Mouse (Mus musculus): ENCODE data around the gene Cib1. TPM values are rescaled to one million over a fixed set of nuclear protein-coding genes. Genes with fewer than 3 reads are reported as not detected.

Cib1 gene
- polyA plus RNA-seq, 1 experiment from 2014 or later, result 48.7 TPM

- Histone ChIP-seq H3K4me3 (peak within 1 kb of the TSS; percentile 83), H3K4me2 (peak within 1 kb of the TSS; percentile 81), H3K9ac (peak within 1 kb of the TSS; percentile 81), H3K27me3 (peaks cover 14% of the 10 kb centered on the region; the same call in 1 of the 2 replicates), H3K36me3 (peaks cover 20% of the 10 kb centered on the region), H3K4me1 (replicated peaks) (peaks cover 13% of the 10 kb centered on the region), H3K9me3 (replicated peaks) (no peaks in the 10 kb centered on the region), H3K27ac (peak within 1 kb of the TSS; percentile 79)
- ATAC-seq (replicated peaks; ENCODE audit: insufficient number of reproducible peaks, insufficient read depth, low FRiP score, low read depth), result peak; percentile 81
- WGBS, result 24% methylated on average over 40 of the region's 40 CpGs
Observed at GRCm38 (mm10) chr7:80260625-80261371, 28.2 kb upstream of the Cib1 start, which contains the start of gene Ngrn. Gene Ngrn, plus strand, starts transcription at chr7:80261215.

GRCm38 (mm10) chr7:80257706-80258105 lies 25.1 kb upstream of the Cib1 start:
- Histone ChIP-seq H3K9ac (no peak overlapping the region), H3K36me3 (no peaks in the 10 kb centered on the region), H3K27ac (no peak overlapping the region), H3K9me3 (replicated peaks) (no peaks in the 10 kb centered on the region), H3K4me1 (replicated peaks) (peaks cover 13% of the 10 kb centered on the region), H3K4me2 (no peak overlapping the region), H3K27me3 (peaks cover 17% of the 10 kb centered on the region; the same call in 1 of the 2 replicates), H3K4me3 (no peak overlapping the region)
- ATAC-seq (replicated peaks; ENCODE audit: insufficient number of reproducible peaks, insufficient read depth, low FRiP score, low read depth), result no peak
- WGBS, result 64% methylated on average over 2 of the region's 2 CpGs

GRCm38 (mm10) chr7:80255981-80256380 lies 23.4 kb upstream of the Cib1 start:
- Histone ChIP-seq H3K27me3 (peaks cover 17% of the 10 kb centered on the region; the same call in 1 of the 2 replicates), H3K36me3 (no peaks in the 10 kb centered on the region), H3K9ac (no peak overlapping the region), H3K4me1 (replicated peaks) (peaks cover 5% of the 10 kb centered on the region; the same call in 1 of the 2 replicates), H3K4me2 (no peak overlapping the region), H3K9me3 (replicated peaks) (no peaks in the 10 kb centered on the region), H3K27ac (no peak overlapping the region), H3K4me3 (no peak overlapping the region)
- no peak for ATAC-seq (replicated peaks; ENCODE audit: insufficient number of reproducible peaks, insufficient read depth, low FRiP score, low read depth)
- WGBS, result 67% methylated on average over 2 of the region's 2 CpGs

GRCm38 (mm10) chr7:80252886-80253285 lies 20.3 kb upstream of the Cib1 start:
- Histone ChIP-seq H3K9me3 (replicated peaks) (no peaks in the 10 kb centered on the region), H3K27ac (no peak overlapping the region), H3K36me3 (no peaks in the 10 kb centered on the region), H3K4me2 (no peak overlapping the region), H3K4me1 (replicated peaks) (no peaks in the 10 kb centered on the region), H3K27me3 (peaks cover 8% of the 10 kb centered on the region; the same call in 1 of the 2 replicates), H3K9ac (no peak overlapping the region), H3K4me3 (no peak overlapping the region)
- WGBS, result 66% methylated on average over 11 of the region's 11 CpGs
- no peak for ATAC-seq (replicated peaks; ENCODE audit: insufficient number of reproducible peaks, insufficient read depth, low FRiP score, low read depth)

- H3K9me3 ChIP-seq (replicated peaks), result no peaks in the 10 kb centered on the region
- WGBS, result 78% methylated on average over 7 of the region's 7 CpGs
- H3K4me3 ChIP-seq, result no peak overlapping the region
- no peaks in the 10 kb centered on the region for H3K36me3 ChIP-seq
- H3K27ac ChIP-seq, result no peak overlapping the region
- no peak overlapping the region for H3K4me2 ChIP-seq
- no peaks in the 10 kb centered on the region for H3K4me1 ChIP-seq (replicated peaks)
- H3K27me3 ChIP-seq, result peaks cover 8% of the 10 kb centered on the region; the same call in 1 of the 2 replicates
- no peak overlapping the region for H3K9ac ChIP-seq
- no peak for ATAC-seq (replicated peaks; ENCODE audit: insufficient number of reproducible peaks, insufficient read depth, low FRiP score, low read depth)
Observed at GRCm38 (mm10) chr7:80252437-80252836, 19.8 kb upstream of the Cib1 start.

- Histone ChIP-seq H3K9me3 (replicated peaks) (no peaks in the 10 kb centered on the region), H3K4me3 (peak overlapping the region; percentile 68), H3K36me3 (no peaks in the 10 kb centered on the region), H3K4me2 (peak overlapping the region; percentile 80), H3K27ac (peak overlapping the region; percentile 87), H3K4me1 (replicated peaks) (peaks cover 8% of the 10 kb centered on the region), H3K27me3 (no peaks in the 10 kb centered on the region), H3K9ac (peak overlapping the region; percentile 70; the same call in 1 of the 2 replicates)
- WGBS, result 24% methylated on average over 7 of the region's 7 CpGs
- ATAC-seq (replicated peaks; ENCODE audit: insufficient number of reproducible peaks, insufficient read depth, low FRiP score, low read depth), result no peak
Observed at GRCm38 (mm10) chr7:80246859-80247258, 14.2 kb upstream of the Cib1 start.

- Histone ChIP-seq H3K4me1 (replicated peaks) (peaks cover 8% of the 10 kb centered on the region), H3K27me3 (no peaks in the 10 kb centered on the region), H3K9ac (peak within 1 kb of the TSS; percentile 70), H3K4me2 (peak within 1 kb of the TSS; percentile 80), H3K4me3 (peak within 1 kb of the TSS; percentile 68), H3K27ac (peak within 1 kb of the TSS; percentile 87), H3K9me3 (replicated peaks) (no peaks in the 10 kb centered on the region), H3K36me3 (no peaks in the 10 kb centered on the region; the same call in 1 of the 2 replicates)
- under 1% methylated on average over 48 of the region's 48 CpGs for WGBS
- peak; percentile 98 for ATAC-seq (replicated peaks; ENCODE audit: insufficient number of reproducible peaks, insufficient read depth, low FRiP score, low read depth)
Observed at GRCm38 (mm10) chr7:80246148-80246721, 13.6 kb upstream of the Cib1 start, which contains the start of gene Ttll13. Gene Ttll13, plus strand, starts transcription at chr7:80246376.

GRCm38 (mm10) chr7:80244851-80245250 lies 12.2 kb upstream of the Cib1 start:
- ATAC-seq (replicated peaks; ENCODE audit: insufficient number of reproducible peaks, insufficient read depth, low FRiP score, low read depth), result no peak
- H3K27ac ChIP-seq, result no peak overlapping the region
- H3K9ac ChIP-seq, result no peak overlapping the region
- H3K4me3 ChIP-seq, result no peak overlapping the region
- WGBS, result 92% methylated on average over 4 of the region's 4 CpGs
- no peaks in the 10 kb centered on the region for H3K9me3 ChIP-seq (replicated peaks)
- peaks cover 3% of the 10 kb centered on the region; the same call in 1 of the 2 replicates for H3K36me3 ChIP-seq
- no peak overlapping the region for H3K4me2 ChIP-seq
- H3K4me1 ChIP-seq (replicated peaks), result peaks cover 8% of the 10 kb centered on the region
- no peaks in the 10 kb centered on the region for H3K27me3 ChIP-seq

GRCm38 (mm10) chr7:80241661-80242060 lies 9.0 kb upstream of the Cib1 start:
- peaks cover 18% of the 10 kb centered on the region for H3K36me3 ChIP-seq
- H3K27ac ChIP-seq, result no peak overlapping the region
- no peak for ATAC-seq (replicated peaks; ENCODE audit: insufficient number of reproducible peaks, insufficient read depth, low FRiP score, low read depth)
- 78% methylated on average over 4 of the region's 4 CpGs for WGBS
- no peak overlapping the region for H3K4me2 ChIP-seq
- no peaks in the 10 kb centered on the region for H3K27me3 ChIP-seq
- H3K9me3 ChIP-seq (replicated peaks), result no peaks in the 10 kb centered on the region
- peaks cover 5% of the 10 kb centered on the region; the same call in 1 of the 2 replicates for H3K4me1 ChIP-seq (replicated peaks)
- H3K4me3 ChIP-seq, result no peak overlapping the region
- H3K9ac ChIP-seq, result no peak overlapping the region

GRCm38 (mm10) chr7:80238542-80238941 lies 5.9 kb upstream of the Cib1 start:
- Histone ChIP-seq H3K9me3 (replicated peaks) (no peaks in the 10 kb centered on the region), H3K9ac (no peak overlapping the region), H3K4me2 (no peak overlapping the region), H3K27ac (no peak overlapping the region), H3K4me1 (replicated peaks) (peaks cover 5% of the 10 kb centered on the region), H3K27me3 (no peaks in the 10 kb centered on the region), H3K36me3 (peaks cover 18% of the 10 kb centered on the region), H3K4me3 (no peak overlapping the region)
- no peak for ATAC-seq (replicated peaks; ENCODE audit: insufficient number of reproducible peaks, insufficient read depth, low FRiP score, low read depth)
- 82% methylated on average over 10 of the region's 10 CpGs for WGBS

GRCm38 (mm10) chr7:80233799-80234198 lies 1.2 kb upstream of the Cib1 start:
- no peak for ATAC-seq (replicated peaks; ENCODE audit: insufficient number of reproducible peaks, insufficient read depth, low FRiP score, low read depth)
- Histone ChIP-seq H3K27me3 (no peaks in the 10 kb centered on the region), H3K9ac (no peak overlapping the region), H3K9me3 (replicated peaks) (no peaks in the 10 kb centered on the region), H3K4me3 (peak overlapping the region; percentile 80), H3K27ac (no peak overlapping the region), H3K4me1 (replicated peaks) (peaks cover 17% of the 10 kb centered on the region), H3K4me2 (peak overlapping the region; percentile 92), H3K36me3 (peaks cover 9% of the 10 kb centered on the region)
- 68% methylated on average over 9 of the region's 9 CpGs for WGBS
